Mouse (Mus musculus) stomach, embryonic 16.5 days (tissue): ENCODE measurements around the gene Hsd17b11. TPM values are rescaled to one million over a fixed set of nuclear protein-coding genes. Genes with fewer than 3 reads are reported as not detected.

Experiments
- ATAC-seq: fragments of 200-750 bp; cut with Nextera tagmentation; 2 replicates; pipeline ENCODE4 v1.8.0; 2017; ENCODE audit warnings: moderate number of reproducible peaks, moderate TSS enrichment; ENCODE audit not compliant: insufficient read depth, low FRiP score
- H3K27ac ChIP-seq: fragments of 300-500 bp; sonication (generic); 2 replicates; pipeline ENCODE4 v1.5.1; 2014; ENCODE audit warnings: low read length
- H3K27me3 ChIP-seq: fragments of 300-500 bp; sonication (generic); 2 replicates; pipeline ENCODE4 v1.6.1; 2014; ENCODE audit warnings: low read length, control low read depth, mixed read lengths; ENCODE audit not compliant: control insufficient read depth, insufficient read depth
- H3K36me3 ChIP-seq: fragments of 300-500 bp; sonication (generic); 2 replicates; pipeline ENCODE4 v1.6.1; 2014; ENCODE audit warnings: low read length; ENCODE audit not compliant: control insufficient read depth, insufficient read depth
- H3K4me1 ChIP-seq: fragments of 300-500 bp; sonication (generic); 2 replicates; pipeline ENCODE4 v1.6.1; 2014; ENCODE audit warnings: low read length, control low read depth, mixed read lengths; ENCODE audit not compliant: control insufficient read depth, insufficient read depth
- H3K4me2 ChIP-seq: fragments of 300-500 bp; sonication (generic); 2 replicates; pipeline ENCODE4 v1.6.1; 2014; ENCODE audit warnings: low read depth, low read length, mixed read lengths
- H3K4me3 ChIP-seq: fragments of 300-500 bp; sonication (generic); replicated peaks from 2 replicates; pipeline ENCODE4 v1.5.1; 2014; ENCODE audit warnings: mild to moderate bottlenecking, low read length
- H3K9ac ChIP-seq: fragments of 300-500 bp; sonication (generic); 2 replicates; pipeline ENCODE4 v1.6.1; 2014; ENCODE audit warnings: low read length
- H3K9me3 ChIP-seq: fragments of 300-500 bp; sonication (generic); replicated peaks from 2 replicates; pipeline ENCODE4 v1.6.1; 2016; ENCODE audit warnings: low read length, control low read depth; ENCODE audit not compliant: control insufficient read depth
- WGBS: fragments of 180-500 bp; shearing (Covaris S2); extraction: QIAGEN DNeasy Blood & Tissue Kit; methylation state at CpG from one replicate; pipeline ENCODE4 v1.1.7; 2014; 5-methylcytosine and 5-hydroxymethylcytosine counted together
- polyA plus RNA-seq: library from polyadenylated mRNA; unstranded; fragments of >200 nt; fragmentation: Nextera tagmentation; extraction: Ambion mirVana; gene quantifications from 2 replicates; pipeline ENCODE4 v1.2.1, GENCODE M21; 2015

Hsd17b11 gene
- polyA plus RNA-seq, 1 experiment from 2014 or later: 7.0 TPM

DNA sequence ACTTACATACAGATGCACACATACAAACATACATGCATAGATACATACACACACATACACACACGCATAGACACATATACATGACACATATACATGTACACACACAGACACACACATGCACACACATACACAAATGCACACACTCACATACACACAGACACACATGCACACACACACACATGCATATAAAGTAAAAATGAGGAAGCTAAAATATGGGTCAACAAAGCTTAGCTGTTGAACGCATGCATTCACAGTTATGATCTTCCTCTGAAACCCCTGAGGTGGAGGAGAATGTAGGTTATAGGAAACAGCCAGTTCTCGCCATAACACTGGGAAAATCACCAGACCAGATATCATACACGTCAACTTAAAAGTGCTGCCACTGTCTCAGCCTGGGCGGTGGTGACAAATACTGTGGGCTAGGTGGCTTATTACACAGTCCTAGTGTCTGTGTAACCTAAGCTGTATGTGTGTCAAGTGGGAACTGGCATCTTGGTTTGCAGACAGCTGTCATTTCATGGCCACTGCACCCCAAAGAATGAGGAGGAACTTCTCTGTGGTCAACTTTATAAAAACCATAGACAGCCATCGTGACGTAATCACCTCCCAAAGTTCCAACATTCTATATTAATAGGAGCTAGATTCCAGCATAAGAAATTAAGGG, 43.7 kb downstream of the Hsd17b11 start:
- Histone ChIP-seq H3K27ac (no peak overlapping the region), H3K4me2 (no peak overlapping the region), H3K27me3 (no peaks in the 10 kb centered on the region), H3K36me3 (no peaks in the 10 kb centered on the region), H3K4me1 (no peaks in the 10 kb centered on the region), H3K9me3 (no peaks in the 10 kb centered on the region), H3K9ac (no peak overlapping the region), H3K4me3 (no peak overlapping the region)
- 89% methylated on average over 7 of the region's 7 CpGs for WGBS
- no peak for ATAC-seq

DNA sequence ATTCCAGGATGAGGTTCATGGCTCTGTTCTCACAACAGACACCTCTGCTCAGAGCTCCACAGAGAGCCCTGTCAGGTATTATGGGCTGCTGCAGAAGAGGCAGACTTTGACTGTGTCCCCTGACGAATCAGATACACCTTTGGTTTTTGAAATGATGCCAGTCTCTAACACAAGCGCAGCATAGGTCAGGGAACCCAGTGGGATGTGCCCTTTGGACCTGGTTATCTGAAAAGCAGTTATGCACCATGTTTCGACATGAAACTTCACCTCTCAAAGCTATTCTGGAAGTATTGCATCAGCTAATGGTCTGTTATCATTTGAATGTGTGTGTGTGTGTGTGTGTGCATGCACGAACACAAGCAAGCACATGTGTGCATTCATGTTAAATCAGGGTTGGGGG, 44.4 kb downstream of the Hsd17b11 start, which contains the start of gene Hsd17b13:
TSS of gene Hsd17b13 (minus strand) at position 114 of the 400 bp plus-strand sequence.
- Histone ChIP-seq H3K36me3 (no peaks in the 10 kb centered on the region), H3K4me2 (no peak within 1 kb of the TSS), H3K4me3 (no peak within 1 kb of the TSS), H3K27ac (no peak within 1 kb of the TSS), H3K9me3 (no peaks in the 10 kb centered on the region), H3K9ac (no peak within 1 kb of the TSS), H3K4me1 (no peaks in the 10 kb centered on the region), H3K27me3 (no peaks in the 10 kb centered on the region)
- ATAC-seq: no peak; the same call in 1 of the 2 replicates
- WGBS: 70% methylated on average over 4 of the region's 4 CpGs

DNA sequence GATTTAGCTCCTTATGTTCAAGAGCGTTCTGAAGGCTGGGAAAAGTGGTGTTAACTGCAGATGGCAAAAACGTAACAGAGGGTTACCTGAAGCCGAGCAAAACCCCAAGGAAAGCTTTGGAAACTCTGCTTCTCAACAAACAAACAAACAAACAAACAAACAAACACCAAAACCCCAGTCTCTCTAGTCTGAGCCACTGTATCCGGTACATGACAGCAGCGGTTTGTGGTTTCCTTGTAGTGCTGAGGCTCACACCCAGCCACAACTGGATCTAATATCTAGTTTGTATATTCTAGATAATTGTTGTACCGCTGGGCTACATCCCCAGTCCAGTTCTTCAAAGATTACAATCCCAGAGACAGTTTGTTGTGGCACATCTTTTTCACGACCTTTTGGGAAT, 46.0 kb downstream of the Hsd17b11 start:
- Histone ChIP-seq H3K4me1 (no peaks in the 10 kb centered on the region), H3K36me3 (no peaks in the 10 kb centered on the region), H3K4me3 (no peak overlapping the region), H3K9me3 (no peaks in the 10 kb centered on the region), H3K9ac (no peak overlapping the region), H3K27me3 (no peaks in the 10 kb centered on the region), H3K27ac (no peak overlapping the region), H3K4me2 (no peak overlapping the region)
- 76% methylated on average over 7 of the region's 7 CpGs for WGBS
- ATAC-seq: no peak

DNA sequence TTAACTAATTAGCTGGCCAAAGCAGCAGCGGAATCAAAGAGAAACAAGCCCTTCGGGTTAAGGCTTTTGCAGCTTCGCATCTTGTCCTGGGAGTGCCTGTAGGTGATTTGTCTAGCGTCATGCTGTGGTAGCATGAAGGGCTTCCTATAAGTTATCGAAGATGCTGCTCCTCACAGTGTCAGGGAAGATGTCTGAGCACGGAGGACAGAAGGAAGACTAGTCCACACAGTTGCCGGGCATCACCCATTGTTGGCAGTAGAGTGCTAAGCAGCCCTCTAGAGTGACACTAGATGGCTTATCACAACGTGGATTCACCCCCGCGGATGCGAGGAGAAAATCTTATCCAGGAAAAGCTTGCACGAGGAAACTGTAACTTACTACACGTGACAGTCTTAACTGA, 48.9 kb downstream of the Hsd17b11 start:
- no peaks in the 10 kb centered on the region for H3K36me3 ChIP-seq
- no peaks in the 10 kb centered on the region for H3K4me1 ChIP-seq
- no peak overlapping the region for H3K9ac ChIP-seq
- 53% methylated on average over 13 of the region's 13 CpGs for WGBS
- H3K4me2 ChIP-seq: peak overlapping the region; percentile 46
- no peak for ATAC-seq
- H3K27me3 ChIP-seq: no peaks in the 10 kb centered on the region
- no peak overlapping the region for H3K27ac ChIP-seq
- H3K4me3 ChIP-seq: peak overlapping the region; percentile 19; the same call in 1 of the 2 replicates
- H3K9me3 ChIP-seq: no peaks in the 10 kb centered on the region

DNA sequence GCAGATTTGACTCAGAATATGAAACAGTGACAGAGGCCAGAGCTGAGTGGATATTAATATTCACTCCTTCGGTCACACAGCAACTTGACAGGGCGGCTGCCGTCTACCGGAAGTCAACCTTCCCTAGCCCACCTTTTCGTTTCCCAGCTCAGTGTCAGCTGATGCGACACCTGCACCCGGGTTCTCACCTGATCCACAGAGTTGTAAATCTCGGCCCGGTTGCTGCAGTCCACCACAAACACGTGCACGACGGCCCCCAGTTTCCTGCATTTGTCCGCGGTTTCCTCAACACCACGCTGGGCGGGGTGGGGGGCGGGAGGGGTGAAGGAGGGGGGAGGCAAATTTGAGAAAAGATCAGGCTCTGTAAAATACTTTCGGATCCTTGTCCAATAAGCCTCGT, 49.3 kb downstream of the Hsd17b11 start:
- 0 out of 2 replicates have a peak overlapping the region, but pooled peaks have one; percentile 11 for H3K9ac ChIP-seq
- H3K27ac ChIP-seq: no peak overlapping the region
- no peaks in the 10 kb centered on the region for H3K36me3 ChIP-seq
- no peaks in the 10 kb centered on the region for H3K4me1 ChIP-seq
- 0 out of 2 replicates have a peak, but pooled peaks have one; percentile 37 for ATAC-seq
- H3K9me3 ChIP-seq: no peaks in the 10 kb centered on the region
- H3K4me2 ChIP-seq: peak overlapping the region; percentile 46
- 47% methylated on average over 19 of the region's 19 CpGs for WGBS
- H3K27me3 ChIP-seq: no peaks in the 10 kb centered on the region
- peak overlapping the region; percentile 19; the same call in 1 of the 2 replicates for H3K4me3 ChIP-seq

DNA sequence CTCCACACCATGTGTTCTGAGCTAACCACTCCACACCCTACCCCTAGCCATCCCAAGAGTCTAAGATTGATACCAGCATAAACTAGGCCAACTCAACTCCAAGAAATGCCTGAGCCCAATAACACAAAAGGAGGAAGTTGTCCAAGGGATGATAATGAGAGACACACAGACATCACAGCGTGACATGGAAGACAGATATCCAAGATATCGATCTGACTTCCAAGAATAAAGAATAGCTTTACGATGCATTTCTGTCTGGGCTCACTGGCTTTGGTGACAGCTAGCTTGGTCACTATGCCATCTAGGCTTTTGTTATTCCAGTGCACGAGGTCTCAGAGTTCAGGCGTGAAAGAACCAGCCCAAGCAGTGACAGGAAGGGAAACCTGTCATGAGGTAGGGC, 50.7 kb downstream of the Hsd17b11 start:
- WGBS: 62% methylated on average over 5 of the region's 5 CpGs
- Histone ChIP-seq H3K27ac (no peak overlapping the region), H3K9me3 (no peaks in the 10 kb centered on the region), H3K4me2 (no peak overlapping the region), H3K4me3 (no peak overlapping the region), H3K27me3 (no peaks in the 10 kb centered on the region), H3K36me3 (no peaks in the 10 kb centered on the region), H3K4me1 (no peaks in the 10 kb centered on the region), H3K9ac (no peak overlapping the region)
- ATAC-seq: no peak

DNA sequence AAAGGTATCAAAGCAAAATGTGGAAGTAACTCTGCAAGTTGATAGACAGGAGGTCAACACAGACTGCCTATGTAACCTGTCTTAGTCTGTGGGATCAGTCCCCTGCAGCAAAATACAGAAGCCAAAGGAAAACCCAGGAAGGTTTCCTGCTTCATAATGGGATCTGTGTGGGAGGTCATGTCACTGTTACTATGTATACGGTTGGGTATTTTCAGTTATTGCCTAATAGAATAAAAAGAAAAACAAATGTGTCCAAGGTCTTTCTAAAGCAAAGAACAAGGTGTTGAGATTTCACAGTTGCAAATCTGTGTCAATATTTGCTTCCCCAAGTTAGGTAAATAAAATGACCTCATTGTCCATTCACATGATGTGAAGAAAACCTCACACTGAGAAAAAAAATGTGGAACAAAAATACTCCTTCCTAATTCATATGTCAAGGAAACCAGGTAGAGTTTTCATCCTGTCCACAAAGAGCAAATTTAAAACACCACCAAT, 58.7 kb downstream of the Hsd17b11 start:
- no peak for ATAC-seq
- Histone ChIP-seq H3K4me3 (no peak overlapping the region), H3K9ac (no peak overlapping the region), H3K4me2 (no peak overlapping the region), H3K36me3 (no peaks in the 10 kb centered on the region), H3K27me3 (no peaks in the 10 kb centered on the region), H3K4me1 (no peaks in the 10 kb centered on the region), H3K9me3 (no peaks in the 10 kb centered on the region), H3K27ac (no peak overlapping the region)
- WGBS: 37% methylated on average over 1 of the region's 1 CpGs

DNA sequence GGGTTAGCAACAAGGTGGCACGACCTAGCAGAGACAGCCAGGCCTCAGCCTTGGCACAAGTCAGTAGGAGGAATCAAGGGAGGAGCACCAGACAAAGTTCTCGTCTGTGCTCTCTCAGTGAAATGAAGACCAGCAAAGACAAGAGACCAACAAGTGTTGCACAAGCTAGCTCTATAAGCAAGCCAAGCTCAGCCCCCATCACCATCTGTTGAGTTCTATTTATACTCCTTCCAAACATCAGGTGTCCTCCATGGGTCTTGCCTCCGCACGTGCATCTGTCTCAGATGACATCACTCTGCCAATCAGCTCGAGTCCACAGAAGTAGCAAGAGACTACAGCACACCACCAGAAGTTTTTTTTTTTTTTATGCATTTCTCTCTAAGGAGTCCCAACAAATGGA, 67.1 kb downstream of the Hsd17b11 start:
- Histone ChIP-seq H3K4me1 (no peaks in the 10 kb centered on the region), H3K36me3 (no peaks in the 10 kb centered on the region), H3K4me2 (no peak overlapping the region), H3K9me3 (no peaks in the 10 kb centered on the region), H3K9ac (no peak overlapping the region), H3K27ac (no peak overlapping the region), H3K4me3 (no peak overlapping the region), H3K27me3 (no peaks in the 10 kb centered on the region)
- 78% methylated on average over 5 of the region's 5 CpGs for WGBS
- ATAC-seq: no peak

DNA sequence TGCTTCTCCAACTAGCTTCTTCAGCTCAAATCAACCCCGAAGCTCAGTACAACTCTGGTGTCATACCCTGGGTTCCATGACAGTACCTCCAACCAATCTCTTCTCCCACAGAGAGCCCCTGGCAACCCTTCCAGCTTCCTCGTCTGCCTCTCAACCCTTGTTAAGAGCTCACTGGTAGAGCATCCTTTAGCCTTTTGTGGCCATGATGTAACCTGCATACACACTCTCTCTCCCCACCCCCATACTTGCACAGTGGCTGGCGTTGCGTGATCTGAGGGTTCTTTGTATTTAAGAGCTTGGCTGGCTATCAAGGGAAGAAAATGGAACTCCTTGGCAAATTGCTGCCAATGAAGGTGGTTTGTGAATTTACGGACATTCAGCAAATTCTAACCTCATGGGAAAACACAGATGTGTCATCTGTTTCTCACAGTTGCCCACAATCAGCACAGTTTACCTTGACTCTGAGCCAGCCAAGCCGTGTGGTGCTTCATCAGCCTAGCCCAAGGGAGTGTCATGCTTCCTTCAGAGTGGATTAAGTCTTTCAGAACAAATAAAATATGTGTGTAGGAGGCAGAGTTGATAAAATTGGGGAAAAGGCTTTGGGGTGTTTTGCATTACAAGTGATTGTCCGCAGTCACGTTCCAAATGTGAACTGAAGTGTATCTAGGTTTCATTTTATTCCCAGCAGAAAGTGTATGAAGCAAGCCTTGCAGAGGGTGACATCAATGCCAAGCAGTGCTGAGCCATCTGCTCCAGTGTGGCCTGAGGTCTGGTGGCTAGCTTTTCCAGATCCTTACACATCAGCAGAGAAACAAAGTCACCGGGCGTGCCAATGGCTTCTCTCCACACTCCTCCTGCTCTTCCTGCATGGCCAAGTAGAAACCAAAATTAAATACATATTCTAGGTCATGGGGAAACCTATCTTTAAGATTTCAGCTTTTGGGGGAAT, 68.3 kb downstream of the Hsd17b11 start:
- H3K4me2 ChIP-seq: no peak overlapping the region
- no peaks in the 10 kb centered on the region for H3K27me3 ChIP-seq
- H3K27ac ChIP-seq: no peak overlapping the region
- WGBS: 71% methylated on average over 10 of the region's 10 CpGs
- no peak overlapping the region for H3K4me3 ChIP-seq
- no peak overlapping the region; the same call in 1 of the 2 replicates for H3K9ac ChIP-seq
- H3K36me3 ChIP-seq: no peaks in the 10 kb centered on the region
- no peaks in the 10 kb centered on the region for H3K4me1 ChIP-seq
- ATAC-seq: 0 out of 2 replicates have a peak, but pooled peaks have one; percentile 50
- H3K9me3 ChIP-seq: no peaks in the 10 kb centered on the region
